Mouse (Mus musculus) bone marrow, adult 2 months (tissue): ENCODE data around the gene Ddhd1. TPM values are rescaled to one million over a fixed set of nuclear protein-coding genes. Genes with fewer than 3 reads are reported as not detected.

Source experiments
- H3K27ac ChIP-seq: fragments of 200-500 bp; 2 replicates; pipeline ENCODE4 v1.5.1; 2012; ENCODE audit warnings: low read depth, mild to moderate bottlenecking, control low read depth, inconsistent platforms, low read length; ENCODE audit not compliant: control insufficient read depth, poor library complexity, insufficient read depth
- H3K4me1 ChIP-seq: fragments of 200-500 bp; 2 replicates; pipeline ENCODE4 v1.6.1; 2011; ENCODE audit warnings: low read length; ENCODE audit not compliant: control insufficient read depth, insufficient read depth
- H3K4me3 ChIP-seq: fragments of 200-500 bp; replicated peaks from 2 replicates; pipeline ENCODE3; 2011; ENCODE audit warnings: mild to moderate bottlenecking, low read depth, low read length, control low read depth; ENCODE audit not compliant: control insufficient read depth
- CTCF ChIP-seq: fragments of 200-500 bp; IDR thresholded peaks from 2 replicates; pipeline ENCODE4 v1.5.1; 2011; ENCODE audit warnings: low read length, control low read depth; ENCODE audit not compliant: control insufficient read depth, insufficient read depth
- POLR2A ChIP-seq: fragments of 200-500 bp; IDR thresholded peaks from 2 replicates; pipeline ENCODE4 v1.6.1; 2011; ENCODE audit warnings: low read depth, mild to moderate bottlenecking, control low read depth, low read length, borderline replicate concordance; ENCODE audit not compliant: control insufficient read depth
- WGBS: fragments of 180-500 bp; shearing (Covaris S2); methylation state at CpG from one replicate; pipeline ENCODE4 v1.1.7; 2018; 5-methylcytosine and 5-hydroxymethylcytosine counted together
- polyA plus RNA-seq: library from polyadenylated mRNA; stranded (reverse); fragments of >200 nt; gene quantifications from 2 replicates; pipeline ENCODE4 v1.2.4, GENCODE M21; 2011; ENCODE audit warnings: low replicate concordance; ENCODE audit not compliant: missing spikeins, insufficient read depth, insufficient read length

The Ddhd1 gene
- polyA plus RNA-seq, 1 experiment, result 18.8 TPM

GRCm38 (mm10) chr14:45635496-45635895, 22.4 kb downstream of the Ddhd1 start:
- H3K4me3 ChIP-seq, result no peak overlapping the region
- 95% methylated on average over 1 of the region's 1 CpGs for WGBS
- TF ChIP-seq CTCF (no peak), POLR2A (no peak)
- H3K4me1 ChIP-seq, result no peaks in the 10 kb centered on the region; the same call in 1 of the 2 replicates
- no peak overlapping the region for H3K27ac ChIP-seq

- TF ChIP-seq CTCF (no peak), POLR2A (no peak)
- Histone ChIP-seq H3K27ac (no peak overlapping the region), H3K4me1 (no peaks in the 10 kb centered on the region; the same call in 1 of the 2 replicates), H3K4me3 (no peak overlapping the region)
- WGBS, result 64% methylated on average over 4 of the region's 4 CpGs
These were observed 25.0 kb downstream of the Ddhd1 start for GRCm38 (mm10) chr14:45632756-45633537.

GRCm38 (mm10) chr14:45630544-45630943, 27.4 kb downstream of the Ddhd1 start:
- no peak overlapping the region for H3K27ac ChIP-seq
- TF ChIP-seq CTCF, result no peak
- TF ChIP-seq POLR2A, result no peak
- H3K4me3 ChIP-seq, result no peak overlapping the region
- H3K4me1 ChIP-seq, result no peaks in the 10 kb centered on the region; the same call in 1 of the 2 replicates
- WGBS, result 70% methylated on average over 5 of the region's 5 CpGs

- no peak overlapping the region for H3K4me3 ChIP-seq
- no peak for TF ChIP-seq CTCF
- TF ChIP-seq POLR2A, result no peak
- H3K4me1 ChIP-seq, result no peaks in the 10 kb centered on the region; the same call in 1 of the 2 replicates
- 63% methylated on average over 1 of the region's 1 CpGs for WGBS
- H3K27ac ChIP-seq, result no peak overlapping the region
These were observed 28.0 kb downstream of the Ddhd1 start for GRCm38 (mm10) chr14:45629938-45630337.

GRCm38 (mm10) chr14:45618351-45618750, 39.6 kb downstream of the Ddhd1 start:
- TF ChIP-seq CTCF (no peak), POLR2A (no peak)
- no peaks in the 10 kb centered on the region for H3K4me1 ChIP-seq
- H3K27ac ChIP-seq, result no peak overlapping the region
- H3K4me3 ChIP-seq, result no peak overlapping the region
- WGBS, result 91% methylated on average over 6 of the region's 6 CpGs

- Histone ChIP-seq H3K27ac (no peak overlapping the region), H3K4me1 (no peaks in the 10 kb centered on the region)
These were observed 41.4 kb downstream of the Ddhd1 start for GRCm38 (mm10) chr14:45616526-45616925.

GRCm38 (mm10) chr14:45615776-45616175, 42.2 kb downstream of the Ddhd1 start:
- WGBS, result 92% methylated on average over 2 of the region's 2 CpGs
- no peak for TF ChIP-seq CTCF
- TF ChIP-seq POLR2A, result no peak
- no peak overlapping the region for H3K27ac ChIP-seq

More at GRCm38 (mm10) chr14:45616526-45616925, 41.4 kb downstream of the Ddhd1 start:
- no peak for TF ChIP-seq CTCF
- TF ChIP-seq POLR2A, result no peak
- H3K4me3 ChIP-seq, result no peak overlapping the region
- WGBS, result 94% methylated on average over 5 of the region's 5 CpGs

GRCm38 (mm10) chr14:45614822-45615221, 43.1 kb downstream of the Ddhd1 start:
- TF ChIP-seq POLR2A, result no peak
- no peak for TF ChIP-seq CTCF
- no peaks in the 10 kb centered on the region; the same call in 1 of the 2 replicates for H3K4me1 ChIP-seq
- no peak overlapping the region for H3K4me3 ChIP-seq
- 90% methylated on average over 4 of the region's 4 CpGs for WGBS
- no peak overlapping the region for H3K27ac ChIP-seq

More at GRCm38 (mm10) chr14:45615776-45616175, 42.2 kb downstream of the Ddhd1 start:
- Histone ChIP-seq H3K4me3 (no peak overlapping the region), H3K4me1 (no peaks in the 10 kb centered on the region; the same call in 1 of the 2 replicates)
